Mouse (Mus musculus) bone marrow, adult 2 months (tissue): Measurements from ENCODE around the gene Arhgap45. TPM values are rescaled to one million over a fixed set of nuclear protein-coding genes. Genes with fewer than 3 reads are reported as not detected.

Experiments
- H3K27ac ChIP-seq: fragments of 200-500 bp; 2 replicates; pipeline ENCODE4 v1.5.1; 2012; ENCODE audit warnings: low read depth, mild to moderate bottlenecking, control low read depth, inconsistent platforms, low read length; ENCODE audit not compliant: control insufficient read depth, poor library complexity, insufficient read depth
- H3K4me1 ChIP-seq: fragments of 200-500 bp; 2 replicates; pipeline ENCODE4 v1.6.1; 2011; ENCODE audit warnings: low read length; ENCODE audit not compliant: control insufficient read depth, insufficient read depth
- H3K4me3 ChIP-seq: fragments of 200-500 bp; replicated peaks from 2 replicates; pipeline ENCODE3; 2011; ENCODE audit warnings: mild to moderate bottlenecking, low read depth, low read length, control low read depth; ENCODE audit not compliant: control insufficient read depth
- CTCF ChIP-seq: fragments of 200-500 bp; IDR thresholded peaks from 2 replicates; pipeline ENCODE4 v1.5.1; 2011; ENCODE audit warnings: low read length, control low read depth; ENCODE audit not compliant: control insufficient read depth, insufficient read depth
- POLR2A ChIP-seq: fragments of 200-500 bp; IDR thresholded peaks from 2 replicates; pipeline ENCODE4 v1.6.1; 2011; ENCODE audit warnings: low read depth, mild to moderate bottlenecking, control low read depth, low read length, borderline replicate concordance; ENCODE audit not compliant: control insufficient read depth
- WGBS: fragments of 180-500 bp; shearing (Covaris S2); methylation state at CpG from one replicate; pipeline ENCODE4 v1.1.7; 2018; 5-methylcytosine and 5-hydroxymethylcytosine counted together
- polyA plus RNA-seq: library from polyadenylated mRNA; stranded (reverse); fragments of >200 nt; gene quantifications from 2 replicates; pipeline ENCODE4 v1.2.4, GENCODE M21; 2011; ENCODE audit warnings: low replicate concordance; ENCODE audit not compliant: missing spikeins, insufficient read depth, insufficient read length

Arhgap45 gene
- polyA plus RNA-seq, 1 experiment: 291 TPM

- no peak for TF ChIP-seq CTCF
- no peak for TF ChIP-seq POLR2A
- 75% methylated on average over 15 of the region's 15 CpGs for WGBS
- Histone ChIP-seq H3K4me3 (peak overlapping the region; percentile 95), H3K27ac (no peak overlapping the region), H3K4me1 (peaks cover 10% of the 10 kb centered on the region; the same call in 1 of the 2 replicates)
Observed at GRCm38 (mm10) chr10:79989870-79990269, 26.6 kb upstream of the Arhgap45 start.

- Histone ChIP-seq H3K4me3 (peak overlapping the region; percentile 4), H3K4me1 (peaks cover 8% of the 10 kb centered on the region; the same call in 1 of the 2 replicates), H3K27ac (no peak overlapping the region)
- WGBS: 85% methylated on average over 12 of the region's 12 CpGs
- TF ChIP-seq CTCF (no peak), POLR2A (0 out of 2 replicates have a peak, but pooled peaks have one; percentile 12)
Observed at GRCm38 (mm10) chr10:79991099-79991498, 25.4 kb upstream of the Arhgap45 start.

GRCm38 (mm10) chr10:79991548-79991947 is 24.9 kb upstream of the Arhgap45 start:
- TF ChIP-seq CTCF (peak; percentile 27; the same call in 1 of the 2 replicates), POLR2A (no peak)
- H3K27ac ChIP-seq: no peak overlapping the region
- WGBS: 95% methylated on average over 6 of the region's 6 CpGs
- H3K4me3 ChIP-seq: no peak overlapping the region
- H3K4me1 ChIP-seq: peaks cover 7% of the 10 kb centered on the region; the same call in 1 of the 2 replicates

GRCm38 (mm10) chr10:79994397-79995115 is 21.9 kb upstream of the Arhgap45 start:
- 7% methylated on average over 16 of the region's 16 CpGs for WGBS
- H3K4me3 ChIP-seq: peak overlapping the region; percentile 36
- TF ChIP-seq CTCF (no peak), POLR2A (no peak)

GRCm38 (mm10) chr10:79995636-79996035 is 20.8 kb upstream of the Arhgap45 start:
- WGBS: 25% methylated on average over 1 of the region's 1 CpGs
- TF ChIP-seq CTCF (no peak), POLR2A (no peak)
- peaks cover 2% of the 10 kb centered on the region for H3K4me1 ChIP-seq

More at GRCm38 (mm10) chr10:79994397-79995115, 21.9 kb upstream of the Arhgap45 start:
- Histone ChIP-seq H3K4me1 (peaks cover 2% of the 10 kb centered on the region), H3K27ac (peak overlapping the region; percentile 88)

GRCm38 (mm10) chr10:79996272-79997033 is 20.0 kb upstream of the Arhgap45 start, which contains the start of gene Abca7:
Gene Abca7, plus strand, starts transcription at chr10:79996494.
- whole genome bisulfite sequencing: under 1% methylated on average over 34 of the region's 34 CpGs
- peak within 1 kb of the TSS; percentile 88 for H3K27ac ChIP-seq
- H3K4me3 ChIP-seq: peak within 1 kb of the TSS; percentile 82
- H3K4me1 ChIP-seq: peaks cover 2% of the 10 kb centered on the region
- TF ChIP-seq POLR2A (peak; percentile 73; the same call in 1 of the 2 replicates), CTCF (no peak)

More at GRCm38 (mm10) chr10:79995636-79996035, 20.8 kb upstream of the Arhgap45 start:
- peak overlapping the region; percentile 31; the same call in 1 of the 2 replicates for H3K27ac ChIP-seq
- no peak overlapping the region for H3K4me3 ChIP-seq

- H3K4me1 ChIP-seq: peaks cover 2% of the 10 kb centered on the region
- peak overlapping the region; percentile 88 for H3K27ac ChIP-seq
- TF ChIP-seq CTCF (no peak), POLR2A (no peak)
- H3K4me3 ChIP-seq: peak overlapping the region; percentile 82
- 4% methylated on average over 35 of the region's 35 CpGs for WGBS
Observed at GRCm38 (mm10) chr10:79997034-79997760, 19.3 kb upstream of the Arhgap45 start.
